In the genomic region with DNA sequence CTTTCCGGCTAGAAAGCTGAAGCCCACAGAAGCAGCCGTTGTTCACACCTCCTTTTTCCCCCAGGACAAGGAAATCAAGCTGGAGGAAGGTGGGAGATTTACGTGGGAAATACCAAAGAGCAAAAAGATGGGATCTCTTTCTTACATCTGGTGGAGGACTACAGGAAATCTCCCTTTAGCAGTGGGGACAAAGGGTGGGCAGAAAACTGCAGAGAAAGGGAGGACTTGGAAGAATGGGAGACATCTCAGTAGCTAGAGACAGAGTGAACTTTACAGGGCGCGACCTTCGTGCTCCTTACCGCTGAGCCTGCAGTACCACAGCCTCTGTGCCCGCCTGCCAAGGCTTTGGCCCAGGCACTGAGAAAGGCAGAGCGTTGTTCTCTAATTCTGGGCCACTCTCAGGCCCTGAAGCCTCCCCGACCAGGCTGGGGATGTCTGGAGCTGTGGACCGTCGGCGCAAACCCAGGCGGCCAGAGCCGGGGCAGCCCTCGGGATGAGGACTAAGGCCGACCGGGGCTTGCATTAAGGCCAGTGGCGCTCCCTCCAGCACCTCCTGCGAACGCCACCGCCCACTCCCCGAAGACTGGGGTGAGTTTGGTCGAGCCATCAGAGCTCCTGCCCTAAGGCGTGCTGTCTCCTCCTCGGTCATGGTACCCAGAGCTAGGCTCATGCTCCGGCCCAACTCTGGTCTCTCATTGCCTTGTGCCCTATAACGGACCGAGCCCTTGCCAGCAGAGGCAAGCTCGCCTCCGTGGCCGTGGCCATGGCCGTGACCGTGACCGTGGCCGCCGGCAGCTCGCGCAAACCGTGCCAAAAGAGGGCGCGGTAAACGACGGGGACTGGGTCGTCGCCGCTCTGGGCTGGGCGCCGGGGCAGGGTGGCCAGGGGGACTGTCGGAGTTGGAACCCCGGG, we compare ENCODE assay signal across 8 mouse cellular contexts. TPM values are rescaled to one million over a fixed set of nuclear protein-coding genes. Genes with fewer than 3 reads are reported as not detected.
A peak's percentile ranks its signal among the peaks of the same experiment; 100 is the strongest.
DNase-seq lines count a peak whose midpoint lies in the region; ATAC-seq and TF ChIP-seq lines count a peak whose summit lies in the region.

No protein-coding gene starts in this region.

- ATAC-seq in limb, embryonic 14.5 days (ENCODE audit: low FRiP score, low read depth): no peak
- 0 out of 2 replicates have a peak, but pooled peaks have one; percentile 11 for ATAC-seq in stomach, embryonic 15.5 days (ENCODE audit: insufficient read depth, low FRiP score, low read depth)

- peaks cover 21% of the 10 kb centered on the region; the same call in 1 of the 2 replicates for H3K4me1 ChIP-seq in limb, embryonic 14.5 days (ENCODE audit: control insufficient read depth, insufficient read depth, low read length)
- H3K4me1 ChIP-seq in stomach, embryonic 15.5 days: peaks cover 34% of the 10 kb centered on the region

- peak overlapping the region; percentile 66 for H3K4me2 ChIP-seq in limb, embryonic 14.5 days (replicated peaks; ENCODE audit: low read depth, low read length, severe bottlenecking)
- peak overlapping the region; percentile 92 for H3K4me2 ChIP-seq in stomach, embryonic 15.5 days

- TF ChIP-seq POLR2A in limb, embryonic 14.5 days (IDR thresholded peaks at IDR 0.05; ENCODE audit: borderline replicate concordance, extremely low read depth, insufficient read depth, insufficient read length): no peak

- H3K4me3 ChIP-seq in limb, embryonic 14.5 days (replicated peaks; ENCODE audit: low read length): peak overlapping the region; percentile 42
- peak overlapping the region; percentile 47 for H3K4me3 ChIP-seq in stomach, embryonic 15.5 days (replicated peaks)

- H3K27me3 ChIP-seq in limb, embryonic 14.5 days (ENCODE audit: control insufficient read depth, insufficient read depth, low read length): peaks cover 85% of the 10 kb centered on the region
- peaks cover 67% of the 10 kb centered on the region for H3K27me3 ChIP-seq in stomach, embryonic 15.5 days (replicated peaks)

- peak; percentile 45 for DNase-seq in adrenal gland, postnatal 10 days
- no peak for DNase-seq in adrenal gland, adult 8-10 months
- DNase-seq in ovary, postnatal 36 days (ENCODE audit: low spot score): peak; percentile 63
- DNase-seq in ovary, postnatal 14 days (ENCODE audit: low spot score): no peak
- no peak for DNase-seq in limb, embryonic 14.5 days (ENCODE audit: low spot score)
- DNase-seq in layer of hippocampus, adult 18-20 months (ENCODE audit: low spot score in 2 of 2): no peak
- no peak for DNase-seq in right cerebral cortex, adult 18-20 months

- H3K9ac ChIP-seq in limb, embryonic 14.5 days (ENCODE audit: low read depth, low read length, severe bottlenecking): no peak overlapping the region
- H3K9ac ChIP-seq in stomach, embryonic 15.5 days: no peak overlapping the region

- no peak overlapping the region for H3K27ac ChIP-seq in limb, embryonic 14.5 days (replicated peaks; ENCODE audit: low read depth, low read length)
- no peak overlapping the region for H3K27ac ChIP-seq in stomach, embryonic 15.5 days

- H3K9me3 ChIP-seq in limb, embryonic 14.5 days (ENCODE audit: control insufficient read depth, low read length): no peaks in the 10 kb centered on the region
- H3K9me3 ChIP-seq in stomach, embryonic 15.5 days: no peaks in the 10 kb centered on the region

- H3K36me3 ChIP-seq in limb, embryonic 14.5 days (ENCODE audit: control insufficient read depth, insufficient read depth, low read length): no peaks in the 10 kb centered on the region
- H3K36me3 ChIP-seq in stomach, embryonic 15.5 days: no peaks in the 10 kb centered on the region

- 3% methylated on average over 49 of the region's 51 CpGs for WGBS in limb, embryonic 14.5 days
- WGBS in stomach, embryonic 15.5 days: 12% methylated on average over 51 of the region's 51 CpGs

RNA-seq across cellular contexts. Expression of gene Ankrd63, which starts 1.5 kb away (rescaled TPM):
- under 1 TPM; 0.09 to 0.15 TPM for total RNA-seq in adrenal gland, postnatal 10 days (2021)
- under 1 TPM; 0.11 to 0.84 (median 0.36) TPM for total RNA-seq in adrenal gland, adult 8-10 months (2022)
- polyA plus RNA-seq in limb, embryonic 14.5 days (2012; rRNA removed): 0.08 and 0.10 TPM in 2 replicates
- 0.07 TPM in 1 of 2 replicates, not detected in the other for polyA plus RNA-seq in limb, embryonic 14.5 days (2014; fragmentation: Nextera tagmentation; extraction: Ambion mirVana)
- 0.04 and 0.08 TPM in 2 replicates for polyA plus RNA-seq in stomach, embryonic 15.5 days (2015; fragmentation: Nextera tagmentation; extraction: Ambion mirVana)
- total RNA-seq in layer of hippocampus, adult 18-20 months (2021): 10 to 100 TPM; 18.1 to 18.6 TPM

RNA-seq across cellular contexts. Expression of gene Plcb2, which starts 26.0 kb away (rescaled TPM):
- total RNA-seq in adrenal gland, postnatal 10 days (2021): 1 to 10 TPM; 1.8 to 3.0 TPM
- total RNA-seq in adrenal gland, adult 8-10 months (2022): 1 to 10 TPM; 2.0 to 4.1 (median 3.0) TPM
- 2.0 and 2.1 TPM in 2 replicates for polyA plus RNA-seq in limb, embryonic 14.5 days (2012; rRNA removed)
- polyA plus RNA-seq in limb, embryonic 14.5 days (2014; fragmentation: Nextera tagmentation; extraction: Ambion mirVana): 0.74 and 0.82 TPM in 2 replicates
- 1.5 and 1.8 TPM in 2 replicates for polyA plus RNA-seq in stomach, embryonic 15.5 days (2015; fragmentation: Nextera tagmentation; extraction: Ambion mirVana)
- 1 to 10 TPM; 2.2 to 2.5 TPM for total RNA-seq in layer of hippocampus, adult 18-20 months (2021)

RNA-seq across cellular contexts. Expression of gene Pak6, which starts 39.1 kb away (rescaled TPM):
- total RNA-seq in adrenal gland, postnatal 10 days (2021): 10 to 100 TPM in 1 of 2 experiments, 1 to 10 TPM in 1; 8.0 to 13.6 TPM
- 10 to 100 TPM; 27.0 to 35.6 (median 28.7) TPM for total RNA-seq in adrenal gland, adult 8-10 months (2022)
- polyA plus RNA-seq in limb, embryonic 14.5 days (2012; rRNA removed): 4.8 and 5.5 TPM in 2 replicates
- 3.8 and 4.6 TPM in 2 replicates for polyA plus RNA-seq in limb, embryonic 14.5 days (2014; fragmentation: Nextera tagmentation; extraction: Ambion mirVana)
- 3.6 and 4.8 TPM in 2 replicates for polyA plus RNA-seq in stomach, embryonic 15.5 days (2015; fragmentation: Nextera tagmentation; extraction: Ambion mirVana)
- total RNA-seq in layer of hippocampus, adult 18-20 months (2021): 10 to 100 TPM; 54.3 to 67.9 TPM

RNA-seq across cellular contexts. Expression of gene Inafm2, which starts 43.3 kb away (rescaled TPM):
- 10 to 100 TPM; 27.3 to 27.9 TPM for total RNA-seq in adrenal gland, postnatal 10 days (2021)
- 10 to 100 TPM; 36.3 to 48.6 (median 39.9) TPM for total RNA-seq in adrenal gland, adult 8-10 months (2022)
- polyA plus RNA-seq in limb, embryonic 14.5 days (2012; rRNA removed): 7.9 and 8.0 TPM in 2 replicates
- polyA plus RNA-seq in limb, embryonic 14.5 days (2014; fragmentation: Nextera tagmentation; extraction: Ambion mirVana): 24.4 and 27.9 TPM in 2 replicates
- polyA plus RNA-seq in stomach, embryonic 15.5 days (2015; fragmentation: Nextera tagmentation; extraction: Ambion mirVana): 22.6 and 23.1 TPM in 2 replicates
- total RNA-seq in layer of hippocampus, adult 18-20 months (2021): 10 to 100 TPM; 71.4 to 77.5 TPM

Comparison
In these comparisons a context has a peak if more than half of its experiments do, and no peak if none do; other contexts are left out.
1. DNase-seq: peak in adrenal gland, postnatal 10 days (single experiment) and ovary, postnatal 36 days (single experiment); none in adrenal gland, adult 8-10 months (single experiment), ovary, postnatal 14 days (single experiment), limb, embryonic 14.5 days (single experiment), layer of hippocampus, adult 18-20 months (0 of 2) and right cerebral cortex, adult 18-20 months (single experiment).
2. RNA of gene Ankrd63, which starts 1.5 kb away (total RNA-seq): 18.1 to 18.6 TPM in layer of hippocampus, adult 18-20 months; 0.11 to 0.84 TPM in adrenal gland, adult 8-10 months and 0.09 to 0.15 TPM in adrenal gland, postnatal 10 days; every median in the first group is over 10 times any median in the second.